Mouse (Mus musculus): Measurements from ENCODE around the gene Ifnar2. TPM values are rescaled to one million over a fixed set of nuclear protein-coding genes. Genes with fewer than 3 reads are reported as not detected.

Gene Ifnar2
- polyA plus RNA-seq, 1 experiment from 2014 or later: 41.1 TPM

GRCm38 (mm10) chr16:91403784-91404183 lies 31.2 kb downstream of the Ifnar2 start:
- Histone ChIP-seq H3K36me3 (ENCODE audit: control insufficient read depth, insufficient read depth, low read length) (peaks cover 11% of the 10 kb centered on the region; the same call in 1 of the 2 replicates), H3K9ac (ENCODE audit: low read length) (no peak overlapping the region), H3K4me3 (ENCODE audit: low read depth, low read length) (no peak overlapping the region), H3K27ac (ENCODE audit: low read depth) (no peak overlapping the region), H3K9me3 (ENCODE audit: control insufficient read depth, low read length) (no peaks in the 10 kb centered on the region), H3K4me1 (replicated peaks; ENCODE audit: control insufficient read depth, insufficient read depth, low read length) (peaks cover 10% of the 10 kb centered on the region), H3K4me2 (ENCODE audit: low read length) (no peak overlapping the region), H3K27me3 (replicated peaks; ENCODE audit: control insufficient read depth, insufficient read depth, low read length) (no peaks in the 10 kb centered on the region)
- 80% methylated on average over 9 of the region's 9 CpGs for WGBS
- ATAC-seq (replicated peaks; ENCODE audit: low FRiP score, low TSS enrichment, low read depth) (no peak), DNase-seq (ENCODE audit: low spot score) (no peak)

DNA sequence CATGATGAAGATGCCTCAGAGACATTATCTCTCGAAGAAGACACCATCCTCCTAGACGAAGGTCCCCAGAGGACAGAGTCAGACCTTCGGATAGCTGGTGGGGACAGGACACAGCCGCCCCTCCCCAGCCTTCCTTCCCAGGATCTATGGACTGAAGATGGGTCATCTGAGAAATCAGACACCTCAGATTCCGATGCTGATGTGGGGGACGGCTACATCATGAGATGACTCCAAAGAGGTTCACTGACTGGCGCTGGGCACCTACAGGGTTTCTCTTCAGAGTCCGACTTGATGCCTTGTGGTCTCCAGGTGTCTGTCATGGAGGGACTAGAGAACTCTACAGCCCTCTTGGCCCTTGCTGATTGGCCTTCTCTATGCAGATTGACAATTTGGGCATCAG lies 31.6 kb downstream of the Ifnar2 start:
- ATAC-seq (replicated peaks; ENCODE audit: low FRiP score, low TSS enrichment, low read depth): no peak
- no peak overlapping the region for H3K9ac ChIP-seq (ENCODE audit: low read length)
- no peak overlapping the region for H3K27ac ChIP-seq (ENCODE audit: low read depth)
- no peak overlapping the region for H3K4me3 ChIP-seq (ENCODE audit: low read depth, low read length)
- no peak overlapping the region for H3K4me2 ChIP-seq (ENCODE audit: low read length)
- no peak for DNase-seq (ENCODE audit: low spot score)
- H3K4me1 ChIP-seq (replicated peaks; ENCODE audit: control insufficient read depth, insufficient read depth, low read length): peaks cover 10% of the 10 kb centered on the region
- peaks cover 11% of the 10 kb centered on the region; the same call in 1 of the 2 replicates for H3K36me3 ChIP-seq (ENCODE audit: control insufficient read depth, insufficient read depth, low read length)
- H3K9me3 ChIP-seq (ENCODE audit: control insufficient read depth, low read length): no peaks in the 10 kb centered on the region
- no peaks in the 10 kb centered on the region for H3K27me3 ChIP-seq (replicated peaks; ENCODE audit: control insufficient read depth, insufficient read depth, low read length)
- 93% methylated on average over 8 of the region's 8 CpGs for WGBS

DNA sequence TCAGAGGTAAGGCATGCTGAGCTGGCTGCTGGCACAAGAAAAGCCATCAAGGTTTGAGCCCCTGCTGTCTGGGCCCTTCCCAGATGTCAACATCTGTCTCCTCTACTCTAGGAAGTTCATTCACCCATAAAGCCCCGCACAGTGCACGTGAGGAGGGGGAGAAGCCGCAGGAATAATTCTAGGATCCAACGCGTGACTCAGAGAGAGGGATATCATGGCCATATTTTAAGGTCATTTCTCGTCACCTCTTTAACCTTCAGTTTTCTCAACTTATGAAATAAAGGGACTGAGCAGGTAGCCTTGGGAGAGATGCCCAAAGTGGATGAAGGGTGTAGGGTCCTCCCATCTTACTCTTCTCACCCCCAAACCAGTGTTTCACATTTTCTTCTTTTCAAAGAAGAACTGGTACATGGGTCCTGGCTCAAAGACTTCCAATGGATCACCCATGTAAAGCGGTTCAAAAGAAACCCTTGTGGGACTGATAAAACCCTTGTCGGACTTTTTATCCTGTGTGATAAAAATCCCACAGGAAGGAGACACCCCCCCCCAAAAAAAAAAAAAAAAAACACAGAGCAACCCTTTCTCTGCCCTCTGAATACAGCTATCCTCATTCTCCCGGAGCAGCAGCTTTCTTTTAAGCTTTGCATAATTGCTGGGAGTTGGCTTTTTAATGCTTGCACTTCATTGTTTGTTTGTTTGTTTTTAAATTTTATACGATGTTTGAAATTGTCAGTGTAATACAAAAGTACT lies 32.4 kb downstream of the Ifnar2 start:
- Histone ChIP-seq H3K27ac (ENCODE audit: low read depth) (no peak overlapping the region), H3K4me3 (ENCODE audit: low read depth, low read length) (no peak overlapping the region)
- 81% methylated on average over 10 of the region's 10 CpGs for WGBS

GRCm38 (mm10) chr16:91405640-91406584 lies 33.3 kb downstream of the Ifnar2 start, which contains the start of gene Il10rb:
TSS of gene Il10rb (plus strand) at chr16:91406164.
- Histone ChIP-seq H3K4me1 (replicated peaks; ENCODE audit: control insufficient read depth, insufficient read depth, low read length) (peaks cover 10% of the 10 kb centered on the region), H3K27me3 (replicated peaks; ENCODE audit: control insufficient read depth, insufficient read depth, low read length) (no peaks in the 10 kb centered on the region), H3K9me3 (ENCODE audit: control insufficient read depth, low read length) (no peaks in the 10 kb centered on the region), H3K36me3 (ENCODE audit: control insufficient read depth, insufficient read depth, low read length) (peaks cover 11% of the 10 kb centered on the region; the same call in 1 of the 2 replicates), H3K27ac (ENCODE audit: low read depth) (peak within 1 kb of the TSS; percentile 70), H3K4me3 (ENCODE audit: low read depth, low read length) (peak within 1 kb of the TSS; percentile 78), H3K4me2 (ENCODE audit: low read length) (peak within 1 kb of the TSS; percentile 87), H3K9ac (ENCODE audit: low read length) (peak within 1 kb of the TSS; percentile 73)
- ATAC-seq (replicated peaks; ENCODE audit: low FRiP score, low TSS enrichment, low read depth): peak; percentile 86
- peak; percentile 81 for DNase-seq (ENCODE audit: low spot score)
- 7% methylated on average over 41 of the region's 51 CpGs for WGBS

More for the DNA sequence above, 32.4 kb downstream of the Ifnar2 start:
- Histone ChIP-seq H3K27me3 (replicated peaks; ENCODE audit: control insufficient read depth, insufficient read depth, low read length) (no peaks in the 10 kb centered on the region), H3K9me3 (ENCODE audit: control insufficient read depth, low read length) (no peaks in the 10 kb centered on the region), H3K4me2 (ENCODE audit: low read length) (no peak overlapping the region), H3K4me1 (replicated peaks; ENCODE audit: control insufficient read depth, insufficient read depth, low read length) (peaks cover 10% of the 10 kb centered on the region), H3K9ac (ENCODE audit: low read length) (no peak overlapping the region), H3K36me3 (ENCODE audit: control insufficient read depth, insufficient read depth, low read length) (peaks cover 11% of the 10 kb centered on the region; the same call in 1 of the 2 replicates)
- DNase-seq (ENCODE audit: low spot score): no peak
- ATAC-seq (replicated peaks; ENCODE audit: low FRiP score, low TSS enrichment, low read depth): no peak

GRCm38 (mm10) chr16:91406585-91407220 lies 34.1 kb downstream of the Ifnar2 start:
- Histone ChIP-seq H3K36me3 (ENCODE audit: control insufficient read depth, insufficient read depth, low read length) (peaks cover 11% of the 10 kb centered on the region; the same call in 1 of the 2 replicates), H3K9ac (ENCODE audit: low read length) (peak overlapping the region; percentile 73), H3K27me3 (replicated peaks; ENCODE audit: control insufficient read depth, insufficient read depth, low read length) (no peaks in the 10 kb centered on the region), H3K4me2 (ENCODE audit: low read length) (peak overlapping the region; percentile 87), H3K4me3 (ENCODE audit: low read depth, low read length) (peak overlapping the region; percentile 78), H3K27ac (ENCODE audit: low read depth) (peak overlapping the region; percentile 70), H3K9me3 (ENCODE audit: control insufficient read depth, low read length) (no peaks in the 10 kb centered on the region), H3K4me1 (replicated peaks; ENCODE audit: control insufficient read depth, insufficient read depth, low read length) (peaks cover 10% of the 10 kb centered on the region)
- 0 out of 2 replicates have a peak, but pooled peaks have one; percentile 7 for ATAC-seq (replicated peaks; ENCODE audit: low FRiP score, low TSS enrichment, low read depth)
- DNase-seq (ENCODE audit: low spot score): peak; percentile 72
- 2% methylated on average over 13 of the region's 13 CpGs for WGBS

- 39% methylated on average over 12 of the region's 12 CpGs for WGBS
These were observed 40.7 kb downstream of the Ifnar2 start for GRCm38 (mm10) chr16:91413102-91413844.

DNA sequence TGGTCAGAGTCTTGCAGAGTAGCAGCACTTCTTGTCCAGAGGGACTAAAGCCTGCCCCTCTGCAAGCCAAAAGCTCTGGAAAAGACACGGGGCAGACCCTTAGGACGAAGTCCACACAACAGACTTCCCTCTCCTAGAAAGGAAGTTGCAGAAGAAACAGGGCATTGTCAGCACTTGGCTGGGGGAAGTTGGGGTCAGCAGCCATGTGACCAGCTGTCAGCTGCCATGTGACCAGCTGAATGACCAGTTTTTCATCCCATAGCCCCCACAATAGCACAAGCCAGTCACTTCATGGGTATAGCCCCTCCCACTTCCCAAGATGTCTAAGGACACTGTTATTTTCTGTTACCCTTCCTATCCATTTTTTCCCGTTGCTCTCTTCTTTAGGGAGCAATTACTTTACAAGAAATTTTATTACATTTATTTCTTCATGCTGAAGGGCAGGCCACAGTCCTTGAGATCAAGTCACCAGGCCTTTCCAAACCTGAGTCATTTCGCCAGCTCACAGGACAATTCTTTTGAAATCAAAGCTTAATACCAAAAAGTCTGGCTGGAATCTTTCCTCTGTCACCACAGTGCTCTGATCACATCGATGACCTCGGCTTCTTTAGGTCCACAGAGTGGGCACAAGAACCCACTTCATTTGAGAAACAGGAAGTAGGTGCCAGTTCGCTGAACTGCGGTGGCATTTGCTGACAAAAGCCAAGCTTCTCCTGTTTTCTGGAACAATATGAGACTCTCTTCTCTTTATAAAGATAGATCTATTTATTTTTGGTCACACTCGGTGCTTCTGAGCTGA lies 43.0 kb downstream of the Ifnar2 start:
- Histone ChIP-seq H3K4me2 (ENCODE audit: low read length) (no peak overlapping the region), H3K9me3 (ENCODE audit: control insufficient read depth, low read length) (no peaks in the 10 kb centered on the region), H3K36me3 (ENCODE audit: control insufficient read depth, insufficient read depth, low read length) (peaks cover 56% of the 10 kb centered on the region), H3K4me3 (ENCODE audit: low read depth, low read length) (no peak overlapping the region), H3K9ac (ENCODE audit: low read length) (no peak overlapping the region), H3K27me3 (replicated peaks; ENCODE audit: control insufficient read depth, insufficient read depth, low read length) (no peaks in the 10 kb centered on the region), H3K27ac (ENCODE audit: low read depth) (no peak overlapping the region), H3K4me1 (replicated peaks; ENCODE audit: control insufficient read depth, insufficient read depth, low read length) (0 out of 2 replicates have a peak, but pooled peaks cover 2% of the 10 kb centered on the region)
- DNase-seq (ENCODE audit: low spot score): no peak
- 87% methylated on average over 9 of the region's 9 CpGs for WGBS
- no peak for ATAC-seq (replicated peaks; ENCODE audit: low FRiP score, low TSS enrichment, low read depth)

More at GRCm38 (mm10) chr16:91413102-91413844, 40.7 kb downstream of the Ifnar2 start:
- Histone ChIP-seq H3K9me3 (ENCODE audit: control insufficient read depth, low read length) (no peaks in the 10 kb centered on the region), H3K9ac (ENCODE audit: low read length) (no peak overlapping the region), H3K4me3 (ENCODE audit: low read depth, low read length) (no peak overlapping the region), H3K4me2 (ENCODE audit: low read length) (no peak overlapping the region), H3K4me1 (replicated peaks; ENCODE audit: control insufficient read depth, insufficient read depth, low read length) (0 out of 2 replicates have a peak, but pooled peaks cover 2% of the 10 kb centered on the region), H3K27ac (ENCODE audit: low read depth) (no peak overlapping the region), H3K27me3 (replicated peaks; ENCODE audit: control insufficient read depth, insufficient read depth, low read length) (no peaks in the 10 kb centered on the region), H3K36me3 (ENCODE audit: control insufficient read depth, insufficient read depth, low read length) (peaks cover 42% of the 10 kb centered on the region)
- DNase-seq (ENCODE audit: low spot score) (no peak), ATAC-seq (replicated peaks; ENCODE audit: low FRiP score, low TSS enrichment, low read depth) (peak; percentile 51; the same call in 1 of the 2 replicates)

Data from intestine, embryonic 14.5 days (tissue).